Mouse (Mus musculus) forebrain, embryonic 16.5 days (tissue): ENCODE data around the gene Cabin1. TPM values are rescaled to one million over a fixed set of nuclear protein-coding genes. Genes with fewer than 3 reads are reported as not detected.

ENCODE experiments used
- ATAC-seq: fragments of 200-750 bp; cut with Nextera tagmentation; 2 replicates; pipeline ENCODE4 v1.8.0; 2017; ENCODE audit warnings: mild to moderate bottlenecking, moderate library complexity
- H3K27ac ChIP-seq: fragments of 300-500 bp; sonication (generic); 2 replicates; pipeline ENCODE4 v1.5.1; 2014; ENCODE audit warnings: low read length, control low read depth
- H3K27me3 ChIP-seq: fragments of 300-500 bp; sonication (generic); replicated peaks from 2 replicates; pipeline ENCODE4 v1.6.1; 2014; ENCODE audit warnings: low read length; ENCODE audit not compliant: control insufficient read depth, insufficient read depth
- H3K36me3 ChIP-seq: fragments of 300-500 bp; sonication (generic); 2 replicates; pipeline ENCODE4 v1.6.1; 2014; ENCODE audit not compliant: control insufficient read depth, insufficient read depth
- H3K4me1 ChIP-seq: fragments of 300-500 bp; sonication (generic); replicated peaks from 2 replicates; pipeline ENCODE4 v1.6.1; 2014; ENCODE audit warnings: low read length; ENCODE audit not compliant: control insufficient read depth, insufficient read depth
- H3K4me2 ChIP-seq: fragments of 300-500 bp; sonication (generic); 2 replicates; pipeline ENCODE4 v1.6.1; 2014; ENCODE audit warnings: mild to moderate bottlenecking, low read length, control low read depth
- H3K4me3 ChIP-seq: fragments of 300-500 bp; sonication (generic); replicated peaks from 2 replicates; pipeline ENCODE4 v1.5.1; 2014; ENCODE audit warnings: mild to moderate bottlenecking, low read length, control low read depth
- H3K9ac ChIP-seq: fragments of 300-500 bp; sonication (generic); replicated peaks from 2 replicates; pipeline ENCODE4 v1.6.1; 2014; ENCODE audit warnings: low read depth, low read length, control low read depth
- H3K9me3 ChIP-seq: fragments of 300-500 bp; sonication (generic); 2 replicates; pipeline ENCODE4 v1.6.1; 2016; ENCODE audit warnings: low read length; ENCODE audit not compliant: control insufficient read depth
- WGBS: fragments of 180-500 bp; shearing (Covaris S2); extraction: QIAGEN DNeasy Blood & Tissue Kit; methylation state at CpG from one replicate; pipeline ENCODE4 v1.1.7; 2014; 5-methylcytosine and 5-hydroxymethylcytosine counted together
- polyA plus RNA-seq: library from polyadenylated mRNA; unstranded; fragments of >200 nt; fragmentation: Nextera tagmentation; extraction: Ambion mirVana; gene quantifications from 2 replicates; pipeline ENCODE4 v1.2.1, GENCODE M21; 2015

The Cabin1 gene
- polyA plus RNA-seq, 1 experiment from 2014 or later = 41.1 TPM

- ATAC-seq = no peak
- WGBS = 95% methylated on average over 7 of the region's 7 CpGs
Measured at GRCm38 (mm10) chr10:75641721-75642222, 122.4 kb downstream of the Cabin1 start.

GRCm38 (mm10) chr10:75637711-75638110 lies 126.4 kb downstream of the Cabin1 start:
- no peak overlapping the region for H3K27ac ChIP-seq
- H3K9me3 ChIP-seq = no peaks in the 10 kb centered on the region
- H3K9ac ChIP-seq = no peak overlapping the region
- WGBS = 90% methylated on average over 11 of the region's 11 CpGs
- H3K4me2 ChIP-seq = no peak overlapping the region
- no peaks in the 10 kb centered on the region for H3K27me3 ChIP-seq
- H3K36me3 ChIP-seq = no peaks in the 10 kb centered on the region
- H3K4me1 ChIP-seq = no peaks in the 10 kb centered on the region
- H3K4me3 ChIP-seq = no peak overlapping the region
- ATAC-seq = no peak

More at GRCm38 (mm10) chr10:75641721-75642222, 122.4 kb downstream of the Cabin1 start:
- Histone ChIP-seq H3K4me3 (no peak overlapping the region), H3K36me3 (no peaks in the 10 kb centered on the region; the same call in 1 of the 2 replicates), H3K27me3 (no peaks in the 10 kb centered on the region), H3K9me3 (no peaks in the 10 kb centered on the region), H3K4me2 (no peak overlapping the region), H3K4me1 (peaks cover 10% of the 10 kb centered on the region), H3K9ac (no peak overlapping the region), H3K27ac (no peak overlapping the region)

DNA sequence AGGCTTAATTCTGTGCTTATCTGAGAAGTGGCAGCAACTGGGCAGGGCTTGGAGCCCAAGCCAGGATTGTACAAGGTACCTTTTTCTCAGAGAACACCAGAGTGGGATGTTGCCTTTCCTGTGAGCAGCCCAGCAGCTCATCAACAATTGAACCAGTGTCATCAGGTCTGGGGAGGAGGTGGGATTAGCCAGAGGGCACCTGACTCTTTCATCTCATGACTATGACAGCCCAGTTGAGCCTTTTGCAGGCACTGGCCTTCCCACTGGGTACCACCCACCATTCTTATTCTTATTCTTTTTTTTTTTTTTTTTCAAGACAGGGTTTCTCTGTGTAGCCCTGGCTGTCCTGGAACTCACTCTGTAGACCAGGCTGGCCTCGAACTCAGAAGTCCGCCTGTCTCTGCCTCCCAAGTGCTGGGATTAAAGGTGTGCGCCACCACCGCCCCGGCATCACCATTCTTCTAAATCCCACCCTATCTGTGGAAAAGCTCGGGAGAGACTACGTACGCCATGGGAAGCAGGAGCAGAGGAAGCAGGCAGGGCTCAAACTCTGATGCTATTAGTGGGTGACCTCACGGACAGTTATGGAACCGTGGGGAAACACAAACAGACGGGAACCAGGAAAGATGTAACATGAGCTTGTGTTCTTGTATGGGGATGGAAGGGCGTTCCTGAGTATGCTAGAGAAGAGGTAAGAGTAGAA lies 127.9 kb downstream of the Cabin1 start:
- 93% methylated on average over 12 of the region's 12 CpGs for WGBS
- Histone ChIP-seq H3K36me3 (no peaks in the 10 kb centered on the region), H3K9me3 (no peaks in the 10 kb centered on the region), H3K27me3 (no peaks in the 10 kb centered on the region), H3K27ac (no peak overlapping the region), H3K4me3 (no peak overlapping the region), H3K4me2 (no peak overlapping the region), H3K4me1 (no peaks in the 10 kb centered on the region), H3K9ac (no peak overlapping the region)
- no peak for ATAC-seq

- 4% methylated on average over 9 of the region's 9 CpGs for WGBS
- H3K36me3 ChIP-seq = no peaks in the 10 kb centered on the region
- H3K4me2 ChIP-seq = no peak overlapping the region
- no peaks in the 10 kb centered on the region for H3K27me3 ChIP-seq
- no peak overlapping the region for H3K4me3 ChIP-seq
- ATAC-seq = peak; percentile 26; the same call in 1 of the 2 replicates
- H3K27ac ChIP-seq = no peak overlapping the region
- no peaks in the 10 kb centered on the region for H3K9me3 ChIP-seq
- H3K4me1 ChIP-seq = no peaks in the 10 kb centered on the region
- no peak overlapping the region for H3K9ac ChIP-seq
Measured at GRCm38 (mm10) chr10:75635693-75636055, 128.5 kb downstream of the Cabin1 start.

- Histone ChIP-seq H3K27ac (no peak overlapping the region), H3K36me3 (no peaks in the 10 kb centered on the region), H3K9me3 (no peaks in the 10 kb centered on the region), H3K9ac (no peak overlapping the region), H3K27me3 (no peaks in the 10 kb centered on the region), H3K4me1 (no peaks in the 10 kb centered on the region), H3K4me3 (no peak overlapping the region), H3K4me2 (no peak overlapping the region)
- no peak for ATAC-seq
- 70% methylated on average over 14 of the region's 14 CpGs for WGBS
Measured at GRCm38 (mm10) chr10:75635019-75635692, 129.0 kb downstream of the Cabin1 start.

DNA sequence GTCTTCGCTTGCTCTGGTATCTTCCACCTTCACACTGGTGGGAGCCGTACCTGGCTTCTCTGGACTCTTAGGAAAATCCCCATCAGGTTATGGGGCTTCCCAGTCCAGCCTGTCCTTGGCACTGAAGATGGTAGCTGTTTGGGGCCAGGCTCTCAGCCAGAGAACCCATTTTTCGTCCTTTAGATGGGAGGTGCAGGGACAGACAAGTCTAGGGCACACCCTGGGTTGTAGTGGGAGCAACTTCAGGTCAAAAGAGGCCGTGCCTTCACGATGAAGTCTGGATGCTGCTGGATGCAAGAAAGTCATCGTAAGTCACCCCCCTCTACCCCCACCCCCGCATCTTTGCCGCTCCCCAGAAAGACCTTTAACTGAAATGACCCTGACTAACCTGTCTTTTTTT lies 129.5 kb downstream of the Cabin1 start:
- H3K27me3 ChIP-seq = no peaks in the 10 kb centered on the region
- H3K4me1 ChIP-seq = no peaks in the 10 kb centered on the region
- WGBS = 97% methylated on average over 8 of the region's 8 CpGs
- H3K36me3 ChIP-seq = no peaks in the 10 kb centered on the region
- no peak overlapping the region for H3K4me3 ChIP-seq
- no peak overlapping the region for H3K4me2 ChIP-seq
- no peak for ATAC-seq
- no peaks in the 10 kb centered on the region for H3K9me3 ChIP-seq
- no peak overlapping the region for H3K9ac ChIP-seq
- no peak overlapping the region for H3K27ac ChIP-seq

DNA sequence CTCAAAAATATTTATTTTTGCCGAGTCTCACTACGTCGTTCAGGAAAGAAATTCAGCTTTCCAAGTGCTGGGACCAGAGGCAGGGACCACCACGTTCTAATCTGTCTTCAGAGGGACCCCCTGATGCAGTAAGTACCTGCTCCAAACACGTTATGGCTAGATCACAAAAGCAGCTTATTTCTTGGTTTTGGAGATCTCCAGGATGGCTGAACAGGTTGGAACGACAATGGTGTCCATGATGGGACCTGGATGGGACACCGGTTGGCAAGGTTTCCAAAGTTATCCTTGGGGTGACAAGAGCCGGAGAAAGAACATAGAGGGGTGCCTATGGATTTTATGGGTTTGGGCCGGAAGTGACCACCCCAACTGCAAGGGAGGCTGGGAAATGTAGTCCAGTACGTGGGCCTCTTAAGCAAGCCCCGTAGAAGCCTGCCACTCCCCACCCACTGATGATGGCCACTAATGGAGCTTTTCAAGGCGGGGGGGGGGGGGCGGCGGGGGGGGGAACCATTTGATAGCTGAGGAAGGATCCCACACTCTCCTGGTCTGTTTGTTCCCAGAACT lies 130.5 kb downstream of the Cabin1 start:
- Histone ChIP-seq H3K4me1 (no peaks in the 10 kb centered on the region), H3K4me2 (no peak overlapping the region), H3K9ac (no peak overlapping the region), H3K27me3 (no peaks in the 10 kb centered on the region), H3K4me3 (no peak overlapping the region), H3K36me3 (no peaks in the 10 kb centered on the region), H3K9me3 (no peaks in the 10 kb centered on the region), H3K27ac (no peak overlapping the region)
- WGBS = 72% methylated on average over 13 of the region's 14 CpGs
- no peak for ATAC-seq

GRCm38 (mm10) chr10:75633048-75633447 lies 131.1 kb downstream of the Cabin1 start:
- H3K4me1 ChIP-seq = no peaks in the 10 kb centered on the region
- no peak overlapping the region for H3K27ac ChIP-seq
- H3K27me3 ChIP-seq = no peaks in the 10 kb centered on the region
- no peak overlapping the region for H3K4me3 ChIP-seq
- no peak overlapping the region for H3K4me2 ChIP-seq
- H3K36me3 ChIP-seq = no peaks in the 10 kb centered on the region
- no peak overlapping the region for H3K9ac ChIP-seq
- 81% methylated on average over 5 of the region's 5 CpGs for WGBS
- ATAC-seq = no peak
- H3K9me3 ChIP-seq = no peaks in the 10 kb centered on the region

DNA sequence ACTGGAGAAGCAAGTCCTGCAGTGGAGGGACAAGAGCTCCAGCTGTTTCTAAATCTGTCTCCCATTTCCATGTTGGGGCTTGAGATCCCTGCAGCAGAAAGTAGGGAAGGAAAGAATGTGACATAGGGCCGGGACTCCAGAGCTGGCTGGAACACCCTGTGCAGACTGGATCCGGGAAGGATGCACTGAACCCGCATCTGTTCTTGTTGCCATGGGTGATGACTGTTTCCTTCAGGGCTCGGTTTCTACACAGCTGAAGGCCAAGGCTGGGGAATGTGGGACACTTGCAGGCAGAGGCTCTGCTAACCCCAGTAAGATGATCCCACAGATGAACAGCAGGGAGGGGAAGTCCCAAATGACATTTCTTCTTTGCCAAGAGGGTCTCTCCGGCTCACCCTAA lies 131.5 kb downstream of the Cabin1 start:
- Histone ChIP-seq H3K4me2 (no peak overlapping the region), H3K27ac (no peak overlapping the region), H3K27me3 (no peaks in the 10 kb centered on the region), H3K36me3 (no peaks in the 10 kb centered on the region), H3K9me3 (no peaks in the 10 kb centered on the region), H3K4me3 (no peak overlapping the region), H3K9ac (no peak overlapping the region), H3K4me1 (no peaks in the 10 kb centered on the region)
- 56% methylated on average over 5 of the region's 5 CpGs for WGBS
- ATAC-seq = peak; percentile 41; the same call in 1 of the 2 replicates
